Mouse (Mus musculus) heart, postnatal 14 days (tissue): ENCODE results near the gene Ly6g6d. TPM values are rescaled to one million over a fixed set of nuclear protein-coding genes. Genes with fewer than 3 reads are reported as not detected.
A peak's percentile ranks its signal among the peaks of the same experiment; 100 is the strongest.

Source experiments
- DNase-seq, 2 experiments: peaks; one replicate each; pipeline ENCODE4 v3.0.0; 2021 to 2022
- intact Hi-C: fragments of 180-260 bp; cut with DNase I; formaldehyde crosslinking; loops from one replicate; pipeline ENCODE4 v1.15.1; 2025
- total RNA-seq, 2 experiments: library from RNA; stranded (reverse); gene quantifications; 2 replicates each; pipeline ENCODE4 v1.2.3; 2021

Gene Ly6g6d
- total RNA-seq, 2 experiments from 2014 or later, result 0.67 to 3.3 TPM

GRCm38 (mm10) chr17:35101161-35101560 lies 23.3 kb upstream of the Ly6g6d start:
- intact Hi-C loops, result no loop called here
- DNase-seq, result no peak

- no peak for DNase-seq
- intact Hi-C loops, result no loop called here
Observed at GRCm38 (mm10) chr17:35100196-35100765, 22.4 kb upstream of the Ly6g6d start.

GRCm38 (mm10) chr17:35097164-35097655 lies 19.3 kb upstream of the Ly6g6d start:
- DNase-seq, result no peak
- intact Hi-C loops, result no loop called here

- DNase-seq, result no peak
- intact Hi-C loops, result no loop called here
Observed at GRCm38 (mm10) chr17:35096597-35096996, 18.7 kb upstream of the Ly6g6d start.

- DNase-seq, result no peak
- intact Hi-C loops, result no loop called here
Observed at GRCm38 (mm10) chr17:35094475-35095365, 16.9 kb upstream of the Ly6g6d start.

GRCm38 (mm10) chr17:35092403-35093198 lies 14.7 kb upstream of the Ly6g6d start:
- no peak for DNase-seq
- intact Hi-C loops, result no loop called here

GRCm38 (mm10) chr17:35090166-35090932 lies 12.5 kb upstream of the Ly6g6d start:
- intact Hi-C loops, result no loop called here
- peak in 1 of 2 experiments; percentile 40 for DNase-seq

- intact Hi-C loops, result no loop called here
- peak; percentile 95 to 96 for DNase-seq
Observed at GRCm38 (mm10) chr17:35088825-35089644, 11.2 kb upstream of the Ly6g6d start, which contains the start of gene Abhd16a. Gene Abhd16a (plus strand): TSS chr17:35089263.

GRCm38 (mm10) chr17:35088151-35088550 lies 10.3 kb upstream of the Ly6g6d start:
- DNase-seq, result no peak
- intact Hi-C loops, result no loop called here

GRCm38 (mm10) chr17:35085208-35085865 lies 7.5 kb upstream of the Ly6g6d start, which contains the start of gene Ly6g6f:
Gene Ly6g6f (minus strand): TSS chr17:35085610.
- no peak for DNase-seq
- intact Hi-C loops, result no loop called here

GRCm38 (mm10) chr17:35083929-35084497 lies 6.1 kb upstream of the Ly6g6d start:
- DNase-seq, result no peak
- intact Hi-C loops, result no loop called here

GRCm38 (mm10) chr17:35082841-35083576 lies 5.1 kb upstream of the Ly6g6d start:
- no peak for DNase-seq
- intact Hi-C loops, result no loop called here

GRCm38 (mm10) chr17:35080710-35081109 lies 2.8 kb upstream of the Ly6g6d start:
- intact Hi-C loops, result no loop called here
- DNase-seq, result no peak

- no peak for DNase-seq
- intact Hi-C loops, result no loop called here
Observed at GRCm38 (mm10) chr17:35080248-35080647, 2.4 kb upstream of the Ly6g6d start.

- no peak for DNase-seq
- intact Hi-C loops, result loop anchor here (2.0 kb wide), 1 partner anchor 59 kb away; no protein-coding TSS in a partner anchor
Observed at GRCm38 (mm10) chr17:35079778-35080177, 1.9 kb upstream of the Ly6g6d start.

GRCm38 (mm10) chr17:35077285-35077684 lies 580 bp downstream of the Ly6g6d start:
- intact Hi-C loops, result no loop called here
- no peak for DNase-seq

GRCm38 (mm10) chr17:35076507-35077176 lies 1.2 kb downstream of the Ly6g6d start, which contains the start of gene Ly6g6e:
Gene Ly6g6e (plus strand): TSS chr17:35076902.
- DNase-seq, result no peak
- intact Hi-C loops, result no loop called here
